Mouse (Mus musculus) embryonic facial prominence, embryonic 15.5 days (tissue): Measurements from ENCODE around the gene Pklr. TPM values are rescaled to one million over a fixed set of nuclear protein-coding genes. Genes with fewer than 3 reads are reported as not detected.

ENCODE experiments used
- polyA plus RNA-seq: library from polyadenylated mRNA; unstranded; fragments of >200 nt; fragmentation: Nextera tagmentation; extraction: Ambion mirVana; gene quantifications from 2 replicates; pipeline ENCODE4 v1.2.1, GENCODE M21; 2015

Gene Pklr
- polyA plus RNA-seq, 1 experiment from 2014 or later: 0.15 TPM

Other genes starting within 250 kb of the Pklr start
- 39.8 and 42.8 TPM in 2 replicates for gene Msto1, start 222.1 kb upstream of the Pklr start, polyA plus RNA-seq
- gene Ash1l, start 185.5 kb upstream of the Pklr start, polyA plus RNA-seq: 22.0 and 22.6 TPM in 2 replicates
- 145 and 155 TPM in 2 replicates for gene Dap3, start 185.0 kb upstream of the Pklr start, polyA plus RNA-seq
- 25.7 and 28.0 TPM in 2 replicates for gene Rusc1, start 42.8 kb upstream of the Pklr start, polyA plus RNA-seq
- not detected in 2 replicates for gene Gm43738, start 35.0 kb upstream of the Pklr start, polyA plus RNA-seq
- 239 and 242 TPM in 2 replicates for gene Fdps, start 34.2 kb upstream of the Pklr start, polyA plus RNA-seq
- 3.0 and 3.2 TPM in 2 replicates for gene Hcn3, start 24.1 kb downstream of the Pklr start, polyA plus RNA-seq
- 29.9 and 33.6 TPM in 2 replicates for gene Clk2, start 28.7 kb downstream of the Pklr start, polyA plus RNA-seq
- gene Scamp3, start 41.3 kb downstream of the Pklr start, polyA plus RNA-seq: 108 and 109 TPM in 2 replicates
- 34.9 and 37.0 TPM in 2 replicates for gene Fam189b, start 47.0 kb downstream of the Pklr start, polyA plus RNA-seq
- 49.0 and 55.6 TPM in 2 replicates for gene Gba, start 66.8 kb downstream of the Pklr start, polyA plus RNA-seq
- 47.1 and 59.7 TPM in 2 replicates for gene Thbs3, start 79.0 kb downstream of the Pklr start, polyA plus RNA-seq
- gene Mtx1, start 90.9 kb downstream of the Pklr start, polyA plus RNA-seq: 173 and 196 TPM in 2 replicates
- 4.0 and 10.2 TPM in 2 replicates for gene Muc1, start 92.9 kb downstream of the Pklr start, polyA plus RNA-seq
- gene Krtcap2, start 109.8 kb downstream of the Pklr start, polyA plus RNA-seq: 294 and 310 TPM in 2 replicates
- gene Trim46, start 110.2 kb downstream of the Pklr start, polyA plus RNA-seq: 5.0 and 5.9 TPM in 2 replicates
- 150 and 173 TPM in 2 replicates for gene Dpm3, start 123.2 kb downstream of the Pklr start, polyA plus RNA-seq
- gene Slc50a1, start 134.4 kb downstream of the Pklr start, polyA plus RNA-seq: 71.8 and 72.2 TPM in 2 replicates
- 55.8 and 57.4 TPM in 2 replicates for gene Efna1, start 145.0 kb downstream of the Pklr start, polyA plus RNA-seq
- gene Efna3, start 186.8 kb downstream of the Pklr start, polyA plus RNA-seq: 42.3 and 47.2 TPM in 2 replicates
- gene Efna4, start 201.9 kb downstream of the Pklr start, polyA plus RNA-seq: 28.1 and 31.0 TPM in 2 replicates
- gene Adam15, start 213.9 kb downstream of the Pklr start, polyA plus RNA-seq: 93.2 and 96.1 TPM in 2 replicates
- 0.13 and 0.21 TPM in 2 replicates for gene Dcst2, start 225.8 kb downstream of the Pklr start, polyA plus RNA-seq
- 0.46 and 0.64 TPM in 2 replicates for gene Dcst1, start 229.1 kb downstream of the Pklr start, polyA plus RNA-seq